Mouse (Mus musculus): ENCODE data around the gene Ptx3. TPM values are rescaled to one million over a fixed set of nuclear protein-coding genes. Genes with fewer than 3 reads are reported as not detected.

Gene Ptx3
- total RNA-seq, 2 experiments from 2014 or later: 0.55 to 0.74 TPM

Other genes starting within 250 kb of the Ptx3 start
- gene Veph1, start 76.9 kb downstream of the Ptx3 start, total RNA-seq (2021): under 1 TPM; 0.15 to 0.20 TPM